Mouse (Mus musculus): ENCODE data around the gene Gm5458. TPM values are rescaled to one million over a fixed set of nuclear protein-coding genes. Genes with fewer than 3 reads are reported as not detected.
"Not testable (repeated sequence)": the region's sequence is repeated elsewhere in the genome, so short reads cannot be mapped to it uniquely, and the experiment has no call there.

Gene Gm5458
- polyA plus RNA-seq (2011; ENCODE audit: insufficient read depth, insufficient read length, low read depth, missing spikeins) = not detected in 2 replicates

- not testable (repeated sequence) for H3K9me3 ChIP-seq (replicated peaks; ENCODE audit: control insufficient read depth, insufficient read depth, low read length, poor library complexity, severe bottlenecking); H3K27me3 ChIP-seq (ENCODE audit: control insufficient read depth, insufficient read depth, low read length, poor library complexity, severe bottlenecking); H3K4me1 ChIP-seq (ENCODE audit: control insufficient read depth, insufficient read depth, low read length); H3K9ac ChIP-seq (ENCODE audit: low read depth, poor library complexity, severe bottlenecking); H3K27ac ChIP-seq (ENCODE audit: insufficient read depth, low read length); H3K4me3 ChIP-seq (ENCODE audit: low read depth, low read length); H3K36me3 ChIP-seq (ENCODE audit: control insufficient read depth, insufficient read depth, low read length, poor library complexity, severe bottlenecking)
Measured at GRCm38 (mm10) chr14:19602481-19602880, at the start of gene Gm5458. Gm5458 (minus strand) TSS chr14:19602581.

GRCm38 (mm10) chr14:19646232-19646631 is 43.9 kb upstream of the Gm5458 start:
- H3K36me3 ChIP-seq (ENCODE audit: control insufficient read depth, insufficient read depth, low read length, poor library complexity, severe bottlenecking) = no peaks in the 10 kb centered on the region
- no peaks in the 10 kb centered on the region for H3K4me1 ChIP-seq (ENCODE audit: control insufficient read depth, insufficient read depth, low read length)
- no peak overlapping the region for H3K27ac ChIP-seq (ENCODE audit: insufficient read depth, low read length)
- H3K27me3 ChIP-seq (ENCODE audit: control insufficient read depth, insufficient read depth, low read length, poor library complexity, severe bottlenecking) = no peaks in the 10 kb centered on the region
- H3K9me3 ChIP-seq (replicated peaks; ENCODE audit: control insufficient read depth, insufficient read depth, low read length, poor library complexity, severe bottlenecking) = no peaks in the 10 kb centered on the region
- TF ChIP-seq CTCF (IDR thresholded peaks at IDR 0.05; ENCODE audit: low read depth, low read length) (no peak), EP300 (IDR thresholded peaks at IDR 0.05; ENCODE audit: insufficient read depth, low read depth, low read length) (no peak), POLR2A (IDR thresholded peaks at IDR 0.05; ENCODE audit: insufficient read depth, low read length) (no peak)
- H3K4me3 ChIP-seq (ENCODE audit: low read depth, low read length) = no peak overlapping the region
- H3K9ac ChIP-seq (ENCODE audit: low read depth, poor library complexity, severe bottlenecking) = no peak overlapping the region

DNA sequence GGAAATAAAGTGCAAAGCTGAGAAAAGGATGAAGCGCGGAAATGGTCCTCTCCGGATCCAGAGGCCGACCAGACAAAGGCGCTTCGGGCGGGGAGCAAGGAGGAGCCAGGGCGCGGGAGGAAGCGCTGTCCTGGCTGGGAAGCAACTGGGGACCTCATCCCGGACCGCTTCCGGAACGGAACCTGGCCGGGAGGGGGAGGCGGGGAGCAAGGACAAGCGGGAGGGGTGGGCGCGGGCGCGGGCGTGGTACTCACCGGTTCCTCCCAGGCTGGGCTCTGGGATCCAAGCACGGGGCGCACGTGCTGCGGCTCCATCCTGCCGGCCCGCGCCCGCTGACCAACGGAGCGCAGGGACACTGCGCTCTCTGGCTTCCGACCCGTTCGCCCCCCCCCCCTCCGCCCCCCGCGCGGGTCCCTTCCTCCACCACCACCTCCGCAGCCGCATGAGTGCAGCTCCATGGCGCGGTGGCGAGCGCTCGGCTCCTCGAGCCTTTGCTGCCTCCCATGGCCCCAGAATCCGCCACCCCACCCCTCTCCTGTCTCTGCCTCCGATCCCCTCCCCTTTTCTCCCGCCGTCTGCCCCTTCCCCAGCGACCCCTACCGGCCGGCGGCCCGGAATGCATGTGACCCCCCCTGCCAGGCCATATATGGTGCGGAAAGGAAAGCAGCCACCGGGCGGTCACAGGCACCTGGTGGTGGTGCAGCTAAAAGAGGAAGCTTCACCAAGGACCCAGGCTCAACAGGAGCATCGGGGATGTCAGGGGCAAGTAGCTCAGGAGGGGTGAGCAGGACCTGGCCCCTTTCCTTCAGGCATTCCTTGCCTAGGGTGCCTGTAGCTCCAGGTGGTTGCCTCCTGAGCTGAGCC is 17.3 kb downstream of the Gm5458 start, which contains the start of gene Gm2237:
Gene Gm2237 (minus strand): TSS at position 332 of the 864 bp plus-strand sequence.
- not testable (repeated sequence) for H3K36me3 ChIP-seq (ENCODE audit: control insufficient read depth, insufficient read depth, low read length, poor library complexity, severe bottlenecking); H3K27ac ChIP-seq (ENCODE audit: insufficient read depth, low read length); H3K27me3 ChIP-seq (ENCODE audit: control insufficient read depth, insufficient read depth, low read length, poor library complexity, severe bottlenecking); H3K4me1 ChIP-seq (ENCODE audit: control insufficient read depth, insufficient read depth, low read length); H3K9me3 ChIP-seq (replicated peaks; ENCODE audit: control insufficient read depth, insufficient read depth, low read length, poor library complexity, severe bottlenecking)
- Histone ChIP-seq H3K9ac (ENCODE audit: low read depth, poor library complexity, severe bottlenecking) (peak within 1 kb of the TSS; percentile 83), H3K4me3 (ENCODE audit: low read depth, low read length) (peak within 1 kb of the TSS; percentile 60)

DNA sequence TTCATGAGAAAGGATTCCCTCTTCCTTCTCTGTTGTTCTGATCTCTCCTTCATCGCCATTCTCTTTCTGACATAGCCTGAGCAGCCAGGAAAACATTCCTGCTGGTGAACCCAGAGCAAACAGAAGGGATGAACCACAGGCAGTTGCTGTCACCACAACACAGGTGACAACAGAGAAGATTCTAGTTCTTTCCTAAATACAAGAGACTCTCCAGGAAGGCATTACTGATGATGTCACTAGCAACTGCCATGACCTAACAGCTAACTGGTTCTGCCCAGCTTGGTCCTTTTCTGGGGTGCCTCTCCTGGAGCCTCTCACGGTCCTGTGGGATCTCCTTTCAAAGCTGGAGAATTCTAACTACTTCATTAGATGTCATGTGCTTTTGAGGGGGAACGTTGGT is 52.5 kb downstream of the Gm5458 start, which contains the start of gene Gm2244:
Gene Gm2244 (minus strand): TSS at position 101 of the 400 bp plus-strand sequence.
- not testable (repeated sequence) for H3K4me1 ChIP-seq (ENCODE audit: control insufficient read depth, insufficient read depth, low read length); H3K9me3 ChIP-seq (replicated peaks; ENCODE audit: control insufficient read depth, insufficient read depth, low read length, poor library complexity, severe bottlenecking); H3K27me3 ChIP-seq (ENCODE audit: control insufficient read depth, insufficient read depth, low read length, poor library complexity, severe bottlenecking); H3K27ac ChIP-seq (ENCODE audit: insufficient read depth, low read length); H3K9ac ChIP-seq (ENCODE audit: low read depth, poor library complexity, severe bottlenecking); H3K4me3 ChIP-seq (ENCODE audit: low read depth, low read length); H3K36me3 ChIP-seq (ENCODE audit: control insufficient read depth, insufficient read depth, low read length, poor library complexity, severe bottlenecking)

Other genes starting within 250 kb of the Gm5458 start
- 3.8 and 4.5 TPM in 2 replicates for gene Gm21738, start 183.7 kb downstream of the Gm5458 start, polyA plus RNA-seq (2011; ENCODE audit: insufficient read depth, insufficient read length, low read depth, missing spikeins)
- gene Gm2244, start 52.6 kb downstream of the Gm5458 start, polyA plus RNA-seq (2011; ENCODE audit: insufficient read depth, insufficient read length, low read depth, missing spikeins) = not detected in 2 replicates
- gene Gm2237, start 17.4 kb downstream of the Gm5458 start, polyA plus RNA-seq (2011; ENCODE audit: insufficient read depth, insufficient read length, low read depth, missing spikeins) = 1.9 and 2.0 TPM in 2 replicates
- 125 and 133 TPM in 2 replicates for gene Nid2, start 148.7 kb upstream of the Gm5458 start, polyA plus RNA-seq (2011; ENCODE audit: insufficient read depth, insufficient read length, low read depth, missing spikeins)
- 242 and 246 TPM in 2 replicates for gene Rtraf, start 221.2 kb upstream of the Gm5458 start, polyA plus RNA-seq (2011; ENCODE audit: insufficient read depth, insufficient read length, low read depth, missing spikeins)

Data from ES-Bruce4 (cell line).